Mouse (Mus musculus) spleen, adult 2 months (tissue): ENCODE data around the gene Sptlc2. TPM values are rescaled to one million over a fixed set of nuclear protein-coding genes. Genes with fewer than 3 reads are reported as not detected.

ENCODE experiments used
- DNase-seq, 2 experiments: peaks; one replicate each; pipeline versions ENCODE4 v3.0.0 to v3.0.0-alpha.2; 2012 to 2021; ENCODE audit warnings: low spot score in 2 of 2, low read depth in 1 of 2
- H3K27ac ChIP-seq: fragments of 200-500 bp; 2 replicates; pipeline ENCODE4 v1.5.1; 2012; ENCODE audit warnings: low read length, inconsistent platforms; ENCODE audit not compliant: insufficient read depth
- H3K27me3 ChIP-seq: fragments of 200-500 bp; 2 replicates; pipeline ENCODE4 v1.6.1; 2012; ENCODE audit warnings: mild to moderate bottlenecking, moderate library complexity, low read length, inconsistent platforms; ENCODE audit not compliant: control insufficient read depth, insufficient read depth
- H3K36me3 ChIP-seq: fragments of 200-500 bp; 2 replicates; pipeline ENCODE4 v1.6.1; 2012; ENCODE audit warnings: mild to moderate bottlenecking, low read length, inconsistent platforms; ENCODE audit not compliant: control insufficient read depth, insufficient read depth
- H3K4me1 ChIP-seq: fragments of 200-500 bp; 2 replicates; pipeline ENCODE4 v1.6.1; 2011; ENCODE audit warnings: inconsistent platforms; ENCODE audit not compliant: control insufficient read depth, insufficient read depth, insufficient read length
- H3K4me3 ChIP-seq: fragments of 200-500 bp; 2 replicates; pipeline ENCODE4 v1.5.1; 2011; ENCODE audit warnings: mild to moderate bottlenecking, inconsistent platforms; ENCODE audit not compliant: insufficient read depth, insufficient read length; ENCODE audit errors: extremely low read depth
- CTCF ChIP-seq: fragments of 200-500 bp; IDR thresholded peaks from 2 replicates; pipeline ENCODE4 v1.5.1; 2011; ENCODE audit warnings: mild to moderate bottlenecking, inconsistent platforms; ENCODE audit not compliant: insufficient read depth, insufficient read length, insufficient replicate concordance; ENCODE audit errors: extremely low read depth
- POLR2A ChIP-seq: fragments of 200-500 bp; IDR thresholded peaks from 2 replicates; pipeline ENCODE4 v1.6.1; 2011; ENCODE audit warnings: low read depth, low read length, inconsistent platforms
- WGBS: fragments of 180-500 bp; shearing (Covaris S2); methylation state at CpG from one replicate; pipeline ENCODE4 v1.1.7; 2018; 5-methylcytosine and 5-hydroxymethylcytosine counted together
- polyA plus RNA-seq: library from polyadenylated mRNA; depleted of rRNA; stranded (reverse); fragments of >200 nt; gene quantifications from 2 replicates; pipeline ENCODE4 v1.2.3, GENCODE M21; 2012; rRNA removed

The Sptlc2 gene
- polyA plus RNA-seq: 6.1 and 7.5 TPM in 2 replicates

DNA sequence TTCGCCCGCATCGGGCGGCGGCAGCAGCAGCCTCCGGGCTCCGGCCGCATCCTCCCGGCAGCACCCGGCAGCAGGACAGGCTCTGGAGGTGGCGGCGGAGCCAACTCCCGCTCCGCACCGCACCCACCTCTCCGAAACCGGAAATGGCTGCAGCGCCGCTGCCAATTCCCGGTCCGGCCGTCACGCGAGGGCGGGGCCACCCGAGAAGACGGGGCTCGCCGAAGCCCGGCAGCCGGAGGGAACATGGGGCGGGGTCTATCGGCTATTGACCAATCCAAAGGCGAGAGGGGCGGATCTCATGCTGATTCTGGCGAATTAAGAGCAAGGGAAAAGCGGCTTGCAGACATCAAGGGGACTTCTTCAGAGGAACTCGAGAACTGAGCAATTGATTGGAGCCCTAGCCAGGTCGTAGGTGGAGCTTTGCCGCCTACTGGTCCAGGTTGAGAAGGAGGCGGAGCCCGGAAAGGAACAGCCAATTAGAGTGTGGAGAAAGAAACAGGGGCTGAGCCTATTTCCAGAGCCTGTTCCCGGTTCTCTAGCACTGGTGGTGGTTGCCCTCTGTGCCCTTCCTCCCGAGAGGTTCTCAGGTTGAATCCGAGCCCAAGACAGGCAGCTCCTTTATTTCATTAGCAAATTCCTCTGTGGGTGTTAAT, at the start of gene Sptlc2:
Sptlc2 (minus strand) TSS at position 234 of the 653 bp plus-strand sequence.
- TF ChIP-seq POLR2A: peak; percentile 63
- no peak for TF ChIP-seq CTCF
- under 1% methylated on average over 45 of the region's 45 CpGs for WGBS

GRCm38 (mm10) chr12:87428885-87429284, 40.7 kb upstream of the Sptlc2 start:
- peaks cover 50% of the 10 kb centered on the region for H3K36me3 ChIP-seq
- 83% methylated on average over 8 of the region's 8 CpGs for WGBS

More for the DNA sequence above, at the start of gene Sptlc2:
- Histone ChIP-seq H3K4me3 (peak within 1 kb of the TSS; percentile 76), H3K36me3 (no peaks in the 10 kb centered on the region), H3K27ac (peak within 1 kb of the TSS; percentile 77), H3K4me1 (peaks cover 3% of the 10 kb centered on the region; the same call in 1 of the 2 replicates), H3K27me3 (no peaks in the 10 kb centered on the region)
- DNase-seq: peak; percentile 98 to 99

DNA sequence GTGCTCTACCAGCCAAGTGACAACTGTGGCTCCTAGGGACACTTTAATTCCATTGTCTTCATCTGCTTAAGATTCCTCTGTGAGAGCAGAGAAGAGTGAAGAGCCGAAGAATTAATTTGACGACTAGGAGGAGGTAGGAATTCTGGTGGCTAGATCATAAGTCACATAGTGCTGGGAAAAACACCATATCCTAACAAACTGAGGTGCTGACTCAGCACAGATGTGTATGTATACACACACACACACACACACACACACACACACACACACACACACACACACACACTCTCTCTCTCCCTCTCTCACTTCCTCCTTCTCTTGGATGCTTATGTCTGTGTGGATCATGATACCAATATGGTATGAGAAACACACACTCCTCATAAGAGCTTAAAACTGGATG, 40.1 kb upstream of the Sptlc2 start:
- 94% methylated on average over 2 of the region's 2 CpGs for WGBS
- Histone ChIP-seq H3K27me3 (no peaks in the 10 kb centered on the region), H3K27ac (no peak overlapping the region), H3K36me3 (peaks cover 45% of the 10 kb centered on the region), H3K4me3 (no peak overlapping the region), H3K4me1 (no peaks in the 10 kb centered on the region)
- TF ChIP-seq CTCF (no peak), POLR2A (no peak)
- no peak for DNase-seq

More at GRCm38 (mm10) chr12:87428885-87429284, 40.7 kb upstream of the Sptlc2 start:
- no peak for DNase-seq
- Histone ChIP-seq H3K4me3 (no peak overlapping the region), H3K27ac (no peak overlapping the region), H3K27me3 (no peaks in the 10 kb centered on the region), H3K4me1 (no peaks in the 10 kb centered on the region)
- TF ChIP-seq CTCF (no peak), POLR2A (no peak)

DNA sequence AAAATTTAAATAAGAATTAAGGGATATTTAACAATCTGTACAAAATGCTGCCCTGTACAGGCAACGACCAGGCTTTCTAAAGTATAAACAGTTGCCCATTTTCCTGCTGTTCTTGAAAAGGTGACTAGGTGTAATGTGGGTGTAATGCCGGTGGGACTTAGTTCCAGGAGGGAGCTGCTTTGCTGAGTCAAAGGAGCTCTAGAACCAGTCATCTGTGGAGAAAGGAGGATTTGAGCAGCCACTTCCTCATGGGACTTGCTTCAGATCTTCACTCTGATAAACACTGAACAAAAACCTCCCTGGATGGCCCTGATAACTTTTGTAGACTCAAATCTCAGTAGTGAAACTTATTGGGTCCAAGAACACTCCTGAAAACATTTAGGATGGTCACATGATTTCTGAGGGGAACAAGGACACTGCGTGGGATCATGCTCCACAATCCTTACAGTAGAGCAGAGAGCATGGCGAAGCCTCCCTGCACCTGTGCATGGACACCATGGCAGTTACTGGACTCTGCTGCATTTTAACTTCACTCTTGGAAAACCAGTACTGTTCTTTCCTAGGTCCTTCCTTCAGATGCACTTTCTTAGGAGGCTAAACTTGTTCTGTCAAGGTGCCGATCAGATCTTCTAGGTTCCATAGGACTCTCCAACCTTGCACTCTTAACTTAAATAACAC, 38.3 kb upstream of the Sptlc2 start:
- WGBS: 95% methylated on average over 5 of the region's 5 CpGs
- Histone ChIP-seq H3K36me3 (peaks cover 36% of the 10 kb centered on the region), H3K4me1 (no peaks in the 10 kb centered on the region), H3K4me3 (no peak overlapping the region), H3K27me3 (no peaks in the 10 kb centered on the region), H3K27ac (no peak overlapping the region)
- TF ChIP-seq POLR2A (no peak), CTCF (no peak)
- no peak for DNase-seq

- no peak overlapping the region for H3K27ac ChIP-seq
- H3K36me3 ChIP-seq: peaks cover 21% of the 10 kb centered on the region
- 80% methylated on average over 3 of the region's 3 CpGs for WGBS
- H3K4me3 ChIP-seq: no peak overlapping the region
- no peaks in the 10 kb centered on the region for H3K4me1 ChIP-seq
- H3K27me3 ChIP-seq: no peaks in the 10 kb centered on the region
- DNase-seq: no peak
- no peak for TF ChIP-seq POLR2A
These were observed 36.4 kb upstream of the Sptlc2 start for GRCm38 (mm10) chr12:87424516-87424915.

GRCm38 (mm10) chr12:87423700-87424099, 35.5 kb upstream of the Sptlc2 start:
- TF ChIP-seq POLR2A: no peak
- TF ChIP-seq CTCF: no peak
- Histone ChIP-seq H3K4me1 (no peaks in the 10 kb centered on the region), H3K27ac (no peak overlapping the region), H3K36me3 (peaks cover 18% of the 10 kb centered on the region), H3K27me3 (no peaks in the 10 kb centered on the region), H3K4me3 (no peak overlapping the region)
- WGBS: 57% methylated on average over 1 of the region's 1 CpGs
- DNase-seq: no peak
